Mouse (Mus musculus) hindbrain, embryonic 15.5 days (tissue): Measurements from ENCODE around the gene Hsd17b2. TPM values are rescaled to one million over a fixed set of nuclear protein-coding genes. Genes with fewer than 3 reads are reported as not detected.

ENCODE experiments used
- ATAC-seq: fragments of 200-750 bp; cut with Nextera tagmentation; 2 replicates; pipeline ENCODE4 v1.8.0; 2017; ENCODE audit warnings: low read depth, moderate number of reproducible peaks, moderate TSS enrichment; ENCODE audit not compliant: low FRiP score
- H3K27ac ChIP-seq: fragments of 300-500 bp; sonication (generic); replicated peaks from 2 replicates; pipeline ENCODE4 v1.5.1; 2015; ENCODE audit warnings: mild to moderate bottlenecking, inconsistent platforms
- H3K27me3 ChIP-seq: fragments of 300-500 bp; sonication (generic); 2 replicates; pipeline ENCODE4 v1.6.1; 2015; ENCODE audit warnings: control low read depth, inconsistent platforms
- H3K36me3 ChIP-seq: fragments of 300-500 bp; sonication (generic); 2 replicates; pipeline ENCODE4 v1.6.1; 2015; ENCODE audit warnings: control low read depth, inconsistent platforms
- H3K4me1 ChIP-seq: fragments of 300-500 bp; sonication (generic); replicated peaks from 2 replicates; pipeline ENCODE4 v1.6.1; 2015; ENCODE audit warnings: control low read depth, inconsistent platforms
- H3K4me2 ChIP-seq: fragments of 300-500 bp; sonication (generic); 2 replicates; pipeline ENCODE4 v1.6.1; 2015; ENCODE audit warnings: moderate library complexity, mild to moderate bottlenecking, inconsistent platforms
- H3K4me3 ChIP-seq: fragments of 300-500 bp; sonication (generic); 2 replicates; pipeline ENCODE4 v1.5.1; 2015; ENCODE audit warnings: mild to moderate bottlenecking, inconsistent platforms
- H3K9ac ChIP-seq: fragments of 300-500 bp; sonication (generic); 2 replicates; pipeline ENCODE4 v1.6.1; 2015; ENCODE audit warnings: inconsistent platforms
- H3K9me3 ChIP-seq: fragments of 300-500 bp; sonication (generic); 2 replicates; pipeline ENCODE4 v1.6.1; 2016; ENCODE audit warnings: control low read depth, inconsistent platforms
- WGBS: fragments of 180-500 bp; shearing (Covaris S2); methylation state at CpG from one replicate; pipeline ENCODE4 v1.1.7; 2015; 5-methylcytosine and 5-hydroxymethylcytosine counted together
- polyA plus RNA-seq: library from polyadenylated mRNA; unstranded; fragments of >200 nt; fragmentation: Nextera tagmentation; extraction: Ambion mirVana; gene quantifications from 2 replicates; pipeline ENCODE4 v1.2.1, GENCODE M21; 2015

Gene Hsd17b2
- polyA plus RNA-seq: 0.24 and 0.26 TPM in 2 replicates

- no peak; the same call in 1 of the 2 replicates for ATAC-seq
- Histone ChIP-seq H3K4me1 (peaks cover 7% of the 10 kb centered on the region), H3K4me2 (no peak within 1 kb of the TSS), H3K4me3 (no peak within 1 kb of the TSS), H3K27ac (no peak within 1 kb of the TSS), H3K36me3 (no peaks in the 10 kb centered on the region), H3K27me3 (no peaks in the 10 kb centered on the region), H3K9ac (no peak within 1 kb of the TSS), H3K9me3 (no peaks in the 10 kb centered on the region)
- 46% methylated on average over 13 of the region's 13 CpGs for WGBS
Observed at GRCm38 (mm10) chr8:117701859-117702258, at the start of gene Hsd17b2. Gene Hsd17b2 (plus strand): TSS chr8:117701904.

- Histone ChIP-seq H3K36me3 (no peaks in the 10 kb centered on the region), H3K4me1 (no peaks in the 10 kb centered on the region), H3K9ac (no peak overlapping the region), H3K4me2 (no peak overlapping the region), H3K9me3 (no peaks in the 10 kb centered on the region), H3K4me3 (no peak overlapping the region), H3K27ac (no peak overlapping the region), H3K27me3 (no peaks in the 10 kb centered on the region)
- 96% methylated on average over 1 of the region's 1 CpGs for WGBS
- ATAC-seq: no peak
Observed at GRCm38 (mm10) chr8:117652318-117652717, 49.4 kb upstream of the Hsd17b2 start.

- H3K36me3 ChIP-seq: no peaks in the 10 kb centered on the region
- no peak overlapping the region for H3K9ac ChIP-seq
- H3K27ac ChIP-seq: no peak overlapping the region
- 79% methylated on average over 7 of the region's 7 CpGs for WGBS
- peaks cover 13% of the 10 kb centered on the region for H3K4me1 ChIP-seq
- no peaks in the 10 kb centered on the region for H3K27me3 ChIP-seq
- no peaks in the 10 kb centered on the region for H3K9me3 ChIP-seq
- ATAC-seq: no peak
- H3K4me2 ChIP-seq: no peak overlapping the region
- H3K4me3 ChIP-seq: no peak overlapping the region
Observed at GRCm38 (mm10) chr8:117658990-117659389, 42.7 kb upstream of the Hsd17b2 start.

GRCm38 (mm10) chr8:117660358-117661031, 41.2 kb upstream of the Hsd17b2 start:
- Histone ChIP-seq H3K4me2 (peak overlapping the region; percentile 14; the same call in 1 of the 2 replicates), H3K4me1 (peaks cover 13% of the 10 kb centered on the region), H3K9ac (no peak overlapping the region), H3K36me3 (no peaks in the 10 kb centered on the region), H3K27me3 (no peaks in the 10 kb centered on the region), H3K4me3 (no peak overlapping the region), H3K27ac (no peak overlapping the region), H3K9me3 (no peaks in the 10 kb centered on the region)
- 19% methylated on average over 11 of the region's 11 CpGs for WGBS
- peak; percentile 87; the same call in 1 of the 2 replicates for ATAC-seq

- H3K4me2 ChIP-seq: no peak overlapping the region
- WGBS: 84% methylated on average over 13 of the region's 13 CpGs
- H3K9me3 ChIP-seq: no peaks in the 10 kb centered on the region
- no peak overlapping the region for H3K4me3 ChIP-seq
- no peak overlapping the region for H3K27ac ChIP-seq
- no peak for ATAC-seq
- H3K4me1 ChIP-seq: no peaks in the 10 kb centered on the region
- H3K9ac ChIP-seq: no peak overlapping the region
- H3K36me3 ChIP-seq: no peaks in the 10 kb centered on the region
- H3K27me3 ChIP-seq: no peaks in the 10 kb centered on the region
Observed at GRCm38 (mm10) chr8:117667349-117668124, 34.2 kb upstream of the Hsd17b2 start.

GRCm38 (mm10) chr8:117670461-117670860, 31.2 kb upstream of the Hsd17b2 start:
- no peak overlapping the region for H3K27ac ChIP-seq
- no peaks in the 10 kb centered on the region for H3K27me3 ChIP-seq
- ATAC-seq: no peak
- 50% methylated on average over 11 of the region's 11 CpGs for WGBS
- no peak overlapping the region for H3K4me3 ChIP-seq
- H3K4me1 ChIP-seq: 0 out of 2 replicates have a peak, but pooled peaks cover 3% of the 10 kb centered on the region
- H3K36me3 ChIP-seq: no peaks in the 10 kb centered on the region
- no peak overlapping the region for H3K9ac ChIP-seq
- no peak overlapping the region for H3K4me2 ChIP-seq
- no peaks in the 10 kb centered on the region for H3K9me3 ChIP-seq

GRCm38 (mm10) chr8:117672558-117672957, 29.1 kb upstream of the Hsd17b2 start:
- no peak for ATAC-seq
- 82% methylated on average over 3 of the region's 3 CpGs for WGBS
- 0 out of 2 replicates have a peak, but pooled peaks cover 3% of the 10 kb centered on the region for H3K4me1 ChIP-seq

GRCm38 (mm10) chr8:117673430-117673830, 28.3 kb upstream of the Hsd17b2 start, which contains the start of gene Sdr42e1:
Gene Sdr42e1 (minus strand): TSS chr8:117673689.
- Histone ChIP-seq H3K4me3 (peak within 1 kb of the TSS; percentile 48), H3K27ac (no peak within 1 kb of the TSS), H3K9ac (peak within 1 kb of the TSS; percentile 43), H3K4me2 (peak within 1 kb of the TSS; percentile 76), H3K36me3 (no peaks in the 10 kb centered on the region), H3K27me3 (no peaks in the 10 kb centered on the region), H3K4me1 (0 out of 2 replicates have a peak, but pooled peaks cover 3% of the 10 kb centered on the region), H3K9me3 (no peaks in the 10 kb centered on the region)
- WGBS: 16% methylated on average over 17 of the region's 17 CpGs
- no peak for ATAC-seq

More at GRCm38 (mm10) chr8:117672558-117672957, 29.1 kb upstream of the Hsd17b2 start:
- H3K9me3 ChIP-seq: no peaks in the 10 kb centered on the region
- H3K27ac ChIP-seq: no peak overlapping the region
- H3K27me3 ChIP-seq: no peaks in the 10 kb centered on the region
- H3K36me3 ChIP-seq: no peaks in the 10 kb centered on the region
- no peak overlapping the region for H3K9ac ChIP-seq
- no peak overlapping the region for H3K4me2 ChIP-seq
- H3K4me3 ChIP-seq: no peak overlapping the region

GRCm38 (mm10) chr8:117675171-117675570, 26.5 kb upstream of the Hsd17b2 start:
- Histone ChIP-seq H3K4me1 (0 out of 2 replicates have a peak, but pooled peaks cover 3% of the 10 kb centered on the region), H3K9ac (no peak overlapping the region), H3K27me3 (no peaks in the 10 kb centered on the region), H3K27ac (no peak overlapping the region), H3K4me2 (no peak overlapping the region), H3K36me3 (no peaks in the 10 kb centered on the region), H3K4me3 (no peak overlapping the region), H3K9me3 (no peaks in the 10 kb centered on the region)
- WGBS: 69% methylated on average over 5 of the region's 5 CpGs
- ATAC-seq: no peak

GRCm38 (mm10) chr8:117676460-117676859, 25.2 kb upstream of the Hsd17b2 start:
- ATAC-seq: no peak
- Histone ChIP-seq H3K27me3 (no peaks in the 10 kb centered on the region), H3K9me3 (no peaks in the 10 kb centered on the region), H3K27ac (no peak overlapping the region), H3K4me2 (no peak overlapping the region), H3K4me1 (0 out of 2 replicates have a peak, but pooled peaks cover 3% of the 10 kb centered on the region), H3K36me3 (no peaks in the 10 kb centered on the region), H3K4me3 (no peak overlapping the region), H3K9ac (no peak overlapping the region)
- 78% methylated on average over 9 of the region's 9 CpGs for WGBS

- no peaks in the 10 kb centered on the region for H3K36me3 ChIP-seq
- WGBS: 83% methylated on average over 8 of the region's 8 CpGs
- H3K4me3 ChIP-seq: no peak overlapping the region
- H3K9me3 ChIP-seq: no peaks in the 10 kb centered on the region
- no peak overlapping the region for H3K27ac ChIP-seq
- no peak overlapping the region for H3K4me2 ChIP-seq
- no peak overlapping the region for H3K9ac ChIP-seq
- no peaks in the 10 kb centered on the region for H3K27me3 ChIP-seq
- H3K4me1 ChIP-seq: 0 out of 2 replicates have a peak, but pooled peaks cover 3% of the 10 kb centered on the region
- no peak for ATAC-seq
Observed at GRCm38 (mm10) chr8:117677011-117677410, 24.7 kb upstream of the Hsd17b2 start.

GRCm38 (mm10) chr8:117678650-117679049, 23.1 kb upstream of the Hsd17b2 start:
- Histone ChIP-seq H3K36me3 (no peaks in the 10 kb centered on the region), H3K9ac (no peak overlapping the region), H3K27me3 (no peaks in the 10 kb centered on the region), H3K27ac (no peak overlapping the region), H3K4me1 (no peaks in the 10 kb centered on the region), H3K9me3 (no peaks in the 10 kb centered on the region), H3K4me2 (no peak overlapping the region), H3K4me3 (no peak overlapping the region)
- no peak for ATAC-seq
- 90% methylated on average over 4 of the region's 4 CpGs for WGBS
